Mouse (Mus musculus) midbrain, embryonic 15.5 days (tissue): ENCODE results near the gene Fbxo42. TPM values are rescaled to one million over a fixed set of nuclear protein-coding genes. Genes with fewer than 3 reads are reported as not detected.

ENCODE experiments used
- ATAC-seq: fragments of 200-750 bp; cut with Nextera tagmentation; replicated peaks from 2 replicates; pipeline ENCODE4 v1.8.0; 2017; ENCODE audit warnings: moderate TSS enrichment
- H3K27ac ChIP-seq: fragments of 300-500 bp; sonication (generic); 2 replicates; pipeline ENCODE4 v1.5.1; 2015; ENCODE audit warnings: mild to moderate bottlenecking, inconsistent platforms
- H3K27me3 ChIP-seq: fragments of 300-500 bp; sonication (generic); replicated peaks from 2 replicates; pipeline ENCODE4 v1.6.1; 2015; ENCODE audit warnings: inconsistent platforms
- H3K36me3 ChIP-seq: fragments of 300-500 bp; sonication (generic); replicated peaks from 2 replicates; pipeline ENCODE4 v1.6.1; 2015; ENCODE audit warnings: inconsistent platforms
- H3K4me1 ChIP-seq: fragments of 300-500 bp; sonication (generic); 2 replicates; pipeline ENCODE4 v1.6.1; 2015; ENCODE audit warnings: inconsistent platforms
- H3K4me2 ChIP-seq: fragments of 300-500 bp; sonication (generic); 2 replicates; pipeline ENCODE4 v1.6.1; 2015; ENCODE audit warnings: inconsistent platforms, mild to moderate bottlenecking, moderate library complexity
- H3K4me3 ChIP-seq: fragments of 300-500 bp; sonication (generic); 2 replicates; pipeline ENCODE4 v1.5.1; 2015; ENCODE audit warnings: mild to moderate bottlenecking, inconsistent platforms
- H3K9ac ChIP-seq: fragments of 300-500 bp; sonication (generic); 2 replicates; pipeline ENCODE4 v1.6.1; 2015; ENCODE audit warnings: mild to moderate bottlenecking, inconsistent platforms
- H3K9me3 ChIP-seq: fragments of 300-500 bp; sonication (generic); 2 replicates; pipeline ENCODE4 v1.6.1; 2016; ENCODE audit warnings: inconsistent platforms
- WGBS: fragments of 180-500 bp; shearing (Covaris S2); methylation state at CpG from one replicate; pipeline ENCODE4 v1.1.7; 2015; ENCODE audit warnings: mixed read lengths; 5-methylcytosine and 5-hydroxymethylcytosine counted together
- polyA plus RNA-seq: library from polyadenylated mRNA; unstranded; fragments of >200 nt; fragmentation: Nextera tagmentation; extraction: Ambion mirVana; gene quantifications from 2 replicates; pipeline ENCODE4 v1.2.1, GENCODE M21; 2015

Fbxo42 gene
- polyA plus RNA-seq, 1 experiment from 2014 or later, result 28.5 TPM

GRCm38 (mm10) chr4:141160193-141160592 lies 12.5 kb downstream of the Fbxo42 start:
- Histone ChIP-seq H3K4me1 (peaks cover 4% of the 10 kb centered on the region), H3K27me3 (no peaks in the 10 kb centered on the region), H3K27ac (no peak overlapping the region), H3K36me3 (no peaks in the 10 kb centered on the region), H3K4me2 (no peak overlapping the region), H3K9ac (no peak overlapping the region), H3K9me3 (no peaks in the 10 kb centered on the region), H3K4me3 (no peak overlapping the region)
- no peak for ATAC-seq
- WGBS, result 92% methylated on average over 4 of the region's 4 CpGs

- Histone ChIP-seq H3K36me3 (no peaks in the 10 kb centered on the region), H3K4me3 (no peak overlapping the region), H3K4me2 (no peak overlapping the region), H3K27me3 (no peaks in the 10 kb centered on the region), H3K9ac (no peak overlapping the region), H3K27ac (no peak overlapping the region), H3K4me1 (peaks cover 4% of the 10 kb centered on the region), H3K9me3 (no peaks in the 10 kb centered on the region)
- WGBS, result 93% methylated on average over 6 of the region's 6 CpGs
- no peak for ATAC-seq
Observed at GRCm38 (mm10) chr4:141161699-141162208, 14.0 kb downstream of the Fbxo42 start.

- Histone ChIP-seq H3K9me3 (no peaks in the 10 kb centered on the region), H3K9ac (no peak overlapping the region), H3K4me2 (no peak overlapping the region), H3K36me3 (peaks cover 6% of the 10 kb centered on the region; the same call in 1 of the 2 replicates), H3K27me3 (no peaks in the 10 kb centered on the region), H3K4me3 (no peak overlapping the region), H3K4me1 (no peaks in the 10 kb centered on the region; the same call in 1 of the 2 replicates), H3K27ac (no peak overlapping the region)
- no peak for ATAC-seq
- 96% methylated on average over 5 of the region's 5 CpGs for WGBS
Observed at GRCm38 (mm10) chr4:141163729-141164128, 16.0 kb downstream of the Fbxo42 start.

GRCm38 (mm10) chr4:141165744-141166292 lies 18.1 kb downstream of the Fbxo42 start:
- H3K27me3 ChIP-seq, result no peaks in the 10 kb centered on the region
- ATAC-seq, result no peak
- no peak overlapping the region for H3K4me2 ChIP-seq
- H3K27ac ChIP-seq, result no peak overlapping the region
- WGBS, result 88% methylated on average over 8 of the region's 8 CpGs
- peaks cover 15% of the 10 kb centered on the region for H3K36me3 ChIP-seq
- H3K9me3 ChIP-seq, result no peaks in the 10 kb centered on the region
- H3K9ac ChIP-seq, result no peak overlapping the region
- H3K4me1 ChIP-seq, result no peaks in the 10 kb centered on the region
- no peak overlapping the region for H3K4me3 ChIP-seq

- H3K9me3 ChIP-seq, result no peaks in the 10 kb centered on the region
- no peak overlapping the region for H3K9ac ChIP-seq
- ATAC-seq, result no peak
- H3K27ac ChIP-seq, result no peak overlapping the region
- H3K27me3 ChIP-seq, result no peaks in the 10 kb centered on the region
- H3K4me2 ChIP-seq, result no peak overlapping the region
- 96% methylated on average over 3 of the region's 3 CpGs for WGBS
- no peaks in the 10 kb centered on the region for H3K4me1 ChIP-seq
- H3K36me3 ChIP-seq, result peaks cover 19% of the 10 kb centered on the region
- no peak overlapping the region for H3K4me3 ChIP-seq
Observed at GRCm38 (mm10) chr4:141167156-141167555, 19.4 kb downstream of the Fbxo42 start.

- ATAC-seq, result no peak
- Histone ChIP-seq H3K9ac (no peak overlapping the region), H3K27me3 (no peaks in the 10 kb centered on the region), H3K27ac (no peak overlapping the region), H3K9me3 (no peaks in the 10 kb centered on the region), H3K4me1 (peaks cover 3% of the 10 kb centered on the region; the same call in 1 of the 2 replicates), H3K4me3 (no peak overlapping the region), H3K4me2 (no peak overlapping the region), H3K36me3 (peaks cover 27% of the 10 kb centered on the region)
- 86% methylated on average over 8 of the region's 8 CpGs for WGBS
Observed at GRCm38 (mm10) chr4:141172121-141172520, 24.4 kb downstream of the Fbxo42 start.

- peaks cover 17% of the 10 kb centered on the region for H3K36me3 ChIP-seq
- no peak overlapping the region for H3K4me3 ChIP-seq
- WGBS, result 77% methylated on average over 5 of the region's 5 CpGs
- no peaks in the 10 kb centered on the region for H3K9me3 ChIP-seq
- H3K9ac ChIP-seq, result no peak overlapping the region
- no peak for ATAC-seq
- H3K4me2 ChIP-seq, result no peak overlapping the region
- no peaks in the 10 kb centered on the region for H3K27me3 ChIP-seq
- peaks cover 3% of the 10 kb centered on the region; the same call in 1 of the 2 replicates for H3K4me1 ChIP-seq
- no peak overlapping the region for H3K27ac ChIP-seq
Observed at GRCm38 (mm10) chr4:141175783-141176182, 28.1 kb downstream of the Fbxo42 start.

GRCm38 (mm10) chr4:141176328-141176838 lies 28.7 kb downstream of the Fbxo42 start:
- H3K4me1 ChIP-seq, result peaks cover 3% of the 10 kb centered on the region; the same call in 1 of the 2 replicates
- no peaks in the 10 kb centered on the region for H3K9me3 ChIP-seq
- no peak overlapping the region for H3K4me3 ChIP-seq
- 89% methylated on average over 10 of the region's 10 CpGs for WGBS
- H3K9ac ChIP-seq, result no peak overlapping the region
- no peaks in the 10 kb centered on the region for H3K27me3 ChIP-seq
- H3K27ac ChIP-seq, result 0 out of 2 replicates have a peak overlapping the region, but pooled peaks have one; percentile 11
- peaks cover 14% of the 10 kb centered on the region for H3K36me3 ChIP-seq
- no peak for ATAC-seq
- no peak overlapping the region for H3K4me2 ChIP-seq

- peaks cover 15% of the 10 kb centered on the region for H3K36me3 ChIP-seq
- no peaks in the 10 kb centered on the region for H3K9me3 ChIP-seq
- H3K27ac ChIP-seq, result peak overlapping the region; percentile 27
- 51% methylated on average over 4 of the region's 4 CpGs for WGBS
- H3K4me1 ChIP-seq, result peaks cover 3% of the 10 kb centered on the region; the same call in 1 of the 2 replicates
- H3K27me3 ChIP-seq, result no peaks in the 10 kb centered on the region
- no peak overlapping the region for H3K4me2 ChIP-seq
- no peak for ATAC-seq
- H3K9ac ChIP-seq, result no peak overlapping the region
- H3K4me3 ChIP-seq, result no peak overlapping the region
Observed at GRCm38 (mm10) chr4:141178500-141178899, 30.8 kb downstream of the Fbxo42 start.

- no peak for ATAC-seq
- WGBS, result 80% methylated on average over 8 of the region's 8 CpGs
- peaks cover 13% of the 10 kb centered on the region for H3K36me3 ChIP-seq
- H3K9me3 ChIP-seq, result no peaks in the 10 kb centered on the region
- H3K27ac ChIP-seq, result no peak overlapping the region
- H3K4me3 ChIP-seq, result no peak overlapping the region
- no peak overlapping the region for H3K4me2 ChIP-seq
- H3K27me3 ChIP-seq, result no peaks in the 10 kb centered on the region
- H3K9ac ChIP-seq, result no peak overlapping the region
- H3K4me1 ChIP-seq, result peaks cover 1% of the 10 kb centered on the region; the same call in 1 of the 2 replicates
Observed at GRCm38 (mm10) chr4:141180831-141181230, 33.1 kb downstream of the Fbxo42 start.

GRCm38 (mm10) chr4:141181981-141182380 lies 34.3 kb downstream of the Fbxo42 start:
- Histone ChIP-seq H3K27ac (no peak overlapping the region), H3K36me3 (peaks cover 8% of the 10 kb centered on the region), H3K4me2 (no peak overlapping the region), H3K27me3 (no peaks in the 10 kb centered on the region), H3K4me3 (no peak overlapping the region), H3K9ac (no peak overlapping the region), H3K4me1 (no peaks in the 10 kb centered on the region; the same call in 1 of the 2 replicates), H3K9me3 (no peaks in the 10 kb centered on the region)
- no peak for ATAC-seq
- 98% methylated on average over 6 of the region's 6 CpGs for WGBS

- Histone ChIP-seq H3K36me3 (peaks cover 8% of the 10 kb centered on the region), H3K4me1 (no peaks in the 10 kb centered on the region; the same call in 1 of the 2 replicates), H3K4me3 (no peak overlapping the region), H3K9ac (no peak overlapping the region), H3K9me3 (no peaks in the 10 kb centered on the region), H3K27ac (no peak overlapping the region), H3K4me2 (no peak overlapping the region), H3K27me3 (no peaks in the 10 kb centered on the region)
- ATAC-seq, result no peak
- WGBS, result 98% methylated on average over 2 of the region's 2 CpGs
Observed at GRCm38 (mm10) chr4:141183932-141184331, 36.2 kb downstream of the Fbxo42 start.

GRCm38 (mm10) chr4:141184426-141184825 lies 36.7 kb downstream of the Fbxo42 start:
- Histone ChIP-seq H3K9ac (no peak overlapping the region), H3K9me3 (no peaks in the 10 kb centered on the region), H3K4me1 (no peaks in the 10 kb centered on the region; the same call in 1 of the 2 replicates), H3K4me2 (no peak overlapping the region), H3K27ac (no peak overlapping the region), H3K36me3 (peaks cover 8% of the 10 kb centered on the region), H3K27me3 (no peaks in the 10 kb centered on the region), H3K4me3 (no peak overlapping the region)
- 91% methylated on average over 4 of the region's 4 CpGs for WGBS
- ATAC-seq, result no peak
